Mouse (Mus musculus) heart, postnatal 25 days (tissue): Measurements from ENCODE around the gene Hist1h2br. TPM values are rescaled to one million over a fixed set of nuclear protein-coding genes. Genes with fewer than 3 reads are reported as not detected.
"Not testable (repeated sequence)": the region's sequence is repeated elsewhere in the genome, so short reads cannot be mapped to it uniquely, and the experiment has no call there.

ENCODE experiments used
- DNase-seq: peaks from one replicate; pipeline ENCODE4 v3.0.0; 2022; ENCODE audit warnings: low spot score
- intact Hi-C: fragments of 180-260 bp; cut with DNase I; formaldehyde crosslinking; loops from one replicate; pipeline ENCODE4 v1.15.1; 2025
- total RNA-seq, 2 experiments: library from RNA; stranded (reverse); gene quantifications; 2 replicates each; pipeline ENCODE4 v1.2.3; 2021

Hist1h2br gene
- 10 to 100 TPM; 35.6 to 36.4 TPM for total RNA-seq

DNA sequence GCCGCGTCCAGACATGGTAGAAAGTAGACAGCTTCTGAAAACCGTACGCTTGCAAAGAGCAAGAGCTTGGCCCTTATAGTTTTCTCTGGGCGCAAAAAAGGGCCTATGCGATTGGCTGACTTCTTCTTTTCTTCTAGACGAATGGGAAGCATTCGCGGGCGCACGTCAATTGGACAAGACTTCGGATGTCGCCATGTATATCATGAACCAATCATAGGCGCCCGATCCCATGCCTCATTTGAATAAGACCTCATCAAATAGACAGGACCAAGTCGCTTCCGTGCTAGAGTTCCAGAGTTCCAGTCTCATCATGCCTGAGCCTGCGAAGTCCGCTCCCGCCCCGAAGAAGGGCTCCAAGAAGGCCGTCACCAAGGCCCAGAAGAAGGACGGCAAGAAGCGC, at the start of gene Hist1h2br, which contains the start of gene Hist1h2ap:
Gene Hist1h2br, plus strand, starts transcription at position 283 of the 400 bp plus-strand sequence.
Gene Hist1h2ap, minus strand, starts transcription at position 47 of the 400 bp plus-strand sequence.
- intact Hi-C loops, result loop anchor here (10.0 kb wide), 1 partner anchor 119 kb away; the partner anchor contains the start of genes Hist1h2ai, Hist1h2bl and Hist1h3h
- not testable (repeated sequence) for DNase-seq

DNA sequence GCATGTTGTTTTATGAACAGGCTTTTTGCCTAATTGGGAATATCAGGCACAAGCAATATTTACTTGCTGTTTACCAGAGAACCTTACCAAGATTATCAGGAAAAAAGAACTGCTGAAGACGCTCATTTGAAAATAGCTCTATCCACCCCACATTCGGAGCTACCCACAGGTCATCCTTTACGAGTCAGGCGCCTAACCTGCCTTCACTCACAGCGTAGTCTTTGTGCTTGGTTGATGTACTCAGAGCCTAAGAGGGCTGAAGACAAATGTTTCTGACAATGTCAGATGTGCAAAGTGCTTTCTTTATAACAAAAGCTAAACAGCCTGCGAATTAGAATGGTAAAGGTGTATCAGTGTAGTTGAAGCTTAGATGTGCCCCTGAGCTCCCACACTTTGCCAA, 49.2 kb upstream of the Hist1h2br start:
- DNase-seq, result no peak
- intact Hi-C loops, result no loop called here

DNA sequence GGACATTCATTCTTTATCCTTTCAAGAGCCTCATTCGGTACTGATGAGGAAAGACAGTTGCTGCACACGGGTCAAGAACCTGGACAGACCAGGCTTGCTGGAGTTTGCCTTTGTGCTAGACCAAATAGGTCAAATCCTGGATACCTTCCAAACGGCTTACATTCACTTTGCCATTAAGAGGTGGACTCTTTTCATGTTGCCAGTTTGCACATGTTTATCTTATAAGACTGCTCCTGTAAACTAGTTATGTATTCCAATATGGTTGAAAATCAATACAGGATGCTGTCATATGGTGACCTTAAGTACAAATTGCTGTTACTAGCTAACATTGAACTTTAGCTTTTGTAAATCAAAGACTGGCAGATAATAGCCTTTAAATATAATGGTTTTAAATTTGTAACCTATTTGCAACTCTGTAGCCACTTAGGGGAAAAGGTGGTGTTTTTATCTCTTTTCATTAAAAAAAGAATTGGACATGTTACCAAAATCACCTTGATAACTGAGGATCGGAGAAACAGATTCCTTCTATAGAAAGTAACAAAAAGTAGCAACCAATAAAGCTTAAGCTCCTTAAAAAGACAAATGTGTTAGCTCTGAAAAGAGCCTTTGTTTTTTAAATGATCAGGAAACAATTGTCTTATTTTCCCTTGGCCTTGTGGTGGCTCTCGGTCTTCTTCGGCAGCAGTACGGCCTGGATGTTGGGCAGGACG, 47.2 kb upstream of the Hist1h2br start:
- intact Hi-C loops, result no loop called here
- DNase-seq, result no peak

DNA sequence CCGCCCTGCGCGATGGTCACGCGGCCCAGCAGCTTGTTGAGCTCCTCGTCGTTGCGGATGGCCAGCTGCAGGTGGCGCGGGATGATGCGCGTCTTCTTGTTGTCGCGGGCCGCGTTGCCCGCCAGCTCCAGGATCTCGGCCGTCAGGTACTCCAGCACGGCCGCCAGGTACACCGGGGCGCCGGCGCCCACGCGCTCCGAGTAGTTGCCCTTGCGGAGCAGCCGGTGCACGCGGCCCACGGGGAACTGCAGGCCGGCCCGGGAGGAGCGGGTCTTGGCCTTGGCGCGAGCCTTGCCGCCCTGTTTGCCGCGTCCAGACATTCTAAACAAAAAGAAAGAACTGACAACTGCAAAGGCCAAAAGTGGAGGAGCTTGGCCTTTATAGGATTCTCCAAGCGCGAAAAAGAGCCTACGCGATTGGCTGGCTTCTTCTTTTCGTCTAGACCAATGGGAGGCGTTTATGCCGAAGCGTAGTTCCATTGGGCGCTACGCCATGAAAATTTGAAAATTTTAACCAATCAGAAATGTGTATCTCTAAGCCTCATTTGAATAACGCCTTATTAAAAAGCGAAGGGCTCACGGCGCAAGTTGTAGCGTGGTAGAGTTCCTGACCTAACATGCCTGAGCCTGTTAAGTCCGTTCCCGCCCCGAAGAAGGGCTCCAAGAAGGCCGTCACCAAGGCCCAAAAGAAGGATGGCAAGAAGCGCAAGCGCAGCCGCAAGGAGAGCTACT, 46.5 kb upstream of the Hist1h2br start, which contains the start of the genes Hist1h2an and Hist1h2bp:
Gene Hist1h2an, minus strand, starts transcription at position 320 of the 731 bp plus-strand sequence.
Gene Hist1h2bp, plus strand, starts transcription at position 563 of the 731 bp plus-strand sequence.
- DNase-seq, result peak; percentile 81
- intact Hi-C loops, result not testable (repeated sequence)

DNA sequence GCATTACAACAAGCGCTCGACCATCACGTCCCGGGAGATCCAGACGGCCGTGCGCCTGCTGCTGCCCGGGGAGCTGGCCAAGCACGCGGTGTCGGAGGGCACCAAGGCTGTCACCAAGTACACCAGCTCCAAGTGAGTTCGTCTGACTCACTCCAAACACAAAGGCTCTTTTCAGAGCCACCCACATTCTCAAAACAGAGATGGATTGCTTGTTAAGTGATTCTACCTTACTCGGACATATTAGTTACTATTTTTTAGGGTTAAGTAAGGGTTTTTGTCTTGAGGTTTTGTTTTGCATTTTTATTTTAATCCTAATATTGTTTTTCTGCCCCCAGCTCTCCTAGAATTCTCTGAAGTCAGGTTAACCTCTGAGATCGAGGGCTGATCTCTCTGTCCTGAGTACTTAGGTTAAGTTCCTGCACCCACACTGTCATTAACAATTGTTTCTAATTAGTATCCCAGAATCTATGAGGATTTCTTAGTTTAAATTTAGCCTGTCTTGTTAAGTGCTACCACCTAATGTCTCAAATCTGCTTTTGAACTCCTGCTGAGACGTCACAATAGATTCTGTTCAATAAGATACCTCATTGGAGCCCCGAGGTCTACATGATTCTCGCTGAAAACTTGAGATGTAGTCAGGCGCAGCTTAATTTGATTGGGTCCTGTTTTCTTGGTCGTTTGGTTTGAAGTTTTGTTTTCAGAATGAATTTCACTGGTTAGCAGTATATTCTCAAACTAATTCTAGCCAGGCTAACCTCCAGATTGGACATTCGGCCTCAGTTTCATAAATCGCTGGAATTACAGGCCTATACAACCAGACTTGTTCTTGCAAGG, 45.6 kb upstream of the Hist1h2br start:
- DNase-seq, result no peak
- intact Hi-C loops, result no loop called here

DNA sequence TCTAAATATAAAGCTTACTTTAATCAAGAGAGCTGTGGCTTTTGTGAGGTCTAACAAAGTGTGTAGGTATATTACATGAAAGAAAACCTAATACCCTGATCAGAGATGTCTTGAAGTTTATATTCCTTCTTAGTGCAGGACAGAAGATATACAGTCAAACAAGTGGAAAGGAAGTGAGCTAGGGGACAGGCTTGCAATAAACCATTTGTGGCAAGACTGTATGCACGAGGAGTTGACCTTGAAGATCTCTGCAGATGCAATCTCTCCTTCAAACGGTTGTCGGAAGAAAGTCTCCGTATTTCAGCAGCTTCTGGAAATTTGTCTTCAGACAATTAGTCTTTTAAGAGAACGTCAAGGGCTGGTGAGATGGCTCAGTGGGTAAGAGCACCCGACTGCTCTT, 43.6 kb upstream of the Hist1h2br start:
- intact Hi-C loops, result no loop called here
- no peak for DNase-seq

DNA sequence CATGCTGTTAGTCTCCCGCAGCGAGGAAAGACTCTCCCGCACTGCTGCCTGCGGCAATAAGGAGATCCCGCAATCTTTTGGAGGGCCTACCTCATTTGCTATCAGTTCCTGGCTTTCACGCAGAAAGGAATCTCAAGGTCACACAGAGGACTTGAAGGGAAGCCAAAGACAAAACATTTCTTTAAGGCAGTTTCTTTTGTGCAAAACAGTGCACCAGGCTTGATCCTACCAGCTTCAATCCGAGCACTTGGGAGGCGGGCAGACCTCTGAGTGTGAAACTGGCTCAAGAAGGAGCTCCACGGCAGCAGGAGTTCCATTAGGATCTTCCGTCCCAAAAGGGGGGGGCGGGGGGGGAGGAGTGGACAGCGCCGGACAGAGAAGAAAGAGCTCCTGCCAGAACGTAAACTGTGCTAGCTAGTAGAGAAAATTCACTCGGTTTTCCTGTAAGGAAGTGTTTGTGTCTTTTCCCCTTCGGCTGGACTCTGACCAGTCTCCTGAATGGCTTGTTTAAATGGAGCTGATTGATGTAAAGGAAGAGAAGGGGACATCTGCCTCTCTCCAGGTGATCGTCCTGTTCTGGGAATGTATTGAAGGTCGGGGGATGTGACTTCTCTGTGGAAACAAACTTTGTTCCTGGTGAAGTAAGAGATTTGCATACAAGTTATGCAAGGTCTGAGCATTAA, 42.8 kb upstream of the Hist1h2br start:
- DNase-seq, result no peak
- intact Hi-C loops, result no loop called here

DNA sequence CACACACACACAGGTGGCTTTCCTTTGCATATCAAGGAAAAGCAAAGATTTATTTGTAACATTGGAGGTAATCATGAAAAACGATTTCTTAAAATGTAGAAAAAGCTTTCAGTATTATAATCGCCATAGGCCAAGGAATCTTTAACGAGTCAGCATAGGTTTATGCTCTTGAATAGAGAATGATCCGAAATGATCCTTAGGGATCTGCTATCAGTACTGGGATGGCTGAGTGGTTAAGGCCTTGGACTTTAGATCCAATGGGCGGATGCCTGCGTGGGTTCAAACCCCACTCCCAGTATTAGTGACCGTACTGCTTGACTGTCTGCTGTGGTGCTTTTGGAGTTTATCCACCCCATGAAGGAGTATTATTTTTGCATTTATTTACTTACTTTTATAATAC, 38.0 kb upstream of the Hist1h2br start:
- intact Hi-C loops, result no loop called here
- DNase-seq, result no peak

DNA sequence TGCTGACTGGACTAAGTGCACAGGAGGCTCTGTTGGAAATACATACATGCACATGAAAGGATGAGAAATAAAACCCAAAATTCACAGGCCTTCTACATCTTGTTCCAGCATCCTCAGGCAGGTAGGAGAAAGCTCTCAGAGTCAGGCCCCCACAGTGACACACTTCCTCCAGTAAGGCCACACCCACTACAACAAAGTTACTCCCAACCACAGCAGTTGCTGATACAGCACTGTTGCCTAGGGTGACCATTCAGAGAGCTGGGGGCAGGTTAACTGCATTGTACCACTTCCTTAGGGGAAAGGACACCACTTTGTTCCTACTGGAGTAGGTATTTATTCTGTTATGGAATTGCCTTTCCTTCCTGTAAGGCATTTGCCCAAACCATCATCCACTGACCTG, 36.4 kb upstream of the Hist1h2br start:
- DNase-seq, intact Hi-C loops: not testable (repeated sequence)

DNA sequence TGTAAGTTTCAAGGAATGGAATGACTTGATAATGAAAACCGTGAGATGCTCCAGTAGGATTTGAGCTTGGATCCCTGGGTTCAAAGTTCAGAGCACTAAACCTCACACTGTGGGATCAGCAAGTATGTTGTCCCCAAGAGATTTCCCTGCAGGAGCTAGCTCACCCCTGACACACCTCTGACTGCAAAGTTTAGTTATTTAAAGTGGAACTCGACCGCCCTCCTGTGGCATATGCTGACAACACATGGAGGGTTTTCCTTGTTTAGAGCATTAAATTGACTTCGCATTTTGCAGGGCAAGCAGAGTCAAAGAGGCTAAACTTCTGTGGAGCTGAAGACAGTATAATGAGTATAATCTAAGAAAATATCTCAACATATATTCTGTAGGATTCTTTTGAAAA, 30.5 kb upstream of the Hist1h2br start:
- intact Hi-C loops, result not testable (repeated sequence)

DNA sequence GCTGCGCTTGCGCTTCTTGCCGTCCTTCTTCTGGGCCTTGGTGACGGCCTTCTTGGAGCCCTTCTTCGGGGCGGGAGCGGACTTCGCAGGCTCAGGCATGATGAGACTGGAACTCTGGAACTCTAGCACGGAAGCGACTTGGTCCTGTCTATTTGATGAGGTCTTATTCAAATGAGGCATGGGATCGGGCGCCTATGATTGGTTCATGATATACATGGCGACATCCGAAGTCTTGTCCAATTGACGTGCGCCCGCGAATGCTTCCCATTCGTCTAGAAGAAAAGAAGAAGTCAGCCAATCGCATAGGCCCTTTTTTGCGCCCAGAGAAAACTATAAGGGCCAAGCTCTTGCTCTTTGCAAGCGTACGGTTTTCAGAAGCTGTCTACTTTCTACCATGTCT, 23.5 kb upstream of the Hist1h2br start, which contains the start of the genes Hist1h2bq and Hist1h2ao:
Gene Hist1h2bq, minus strand, starts transcription at position 125 of the 400 bp plus-strand sequence.
Gene Hist1h2ao, plus strand, starts transcription at position 393 of the 400 bp plus-strand sequence.
- intact Hi-C loops, DNase-seq: not testable (repeated sequence)

More for the DNA sequence above, 30.5 kb upstream of the Hist1h2br start:
- DNase-seq, result not testable (repeated sequence)

DNA sequence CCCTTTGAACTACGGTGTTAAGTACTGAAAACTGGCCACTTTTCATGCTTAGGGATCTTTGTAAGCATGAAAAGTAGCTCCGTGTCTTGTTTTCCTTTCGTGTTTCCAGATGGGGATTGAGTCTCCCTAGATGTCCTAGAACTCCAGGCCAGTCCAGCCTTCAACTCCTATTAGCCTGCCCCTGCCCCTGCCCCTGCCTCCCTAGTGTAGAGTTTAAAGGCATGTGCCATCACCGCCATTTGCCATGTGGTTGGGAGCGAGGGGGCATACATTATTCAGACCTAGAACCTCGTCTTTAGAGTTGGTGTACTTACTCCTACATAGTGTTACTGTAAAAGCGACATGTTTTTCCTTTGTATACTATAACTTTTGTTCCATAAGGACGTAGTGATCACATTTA, 22.5 kb upstream of the Hist1h2br start:
- intact Hi-C loops, DNase-seq: not testable (repeated sequence)

DNA sequence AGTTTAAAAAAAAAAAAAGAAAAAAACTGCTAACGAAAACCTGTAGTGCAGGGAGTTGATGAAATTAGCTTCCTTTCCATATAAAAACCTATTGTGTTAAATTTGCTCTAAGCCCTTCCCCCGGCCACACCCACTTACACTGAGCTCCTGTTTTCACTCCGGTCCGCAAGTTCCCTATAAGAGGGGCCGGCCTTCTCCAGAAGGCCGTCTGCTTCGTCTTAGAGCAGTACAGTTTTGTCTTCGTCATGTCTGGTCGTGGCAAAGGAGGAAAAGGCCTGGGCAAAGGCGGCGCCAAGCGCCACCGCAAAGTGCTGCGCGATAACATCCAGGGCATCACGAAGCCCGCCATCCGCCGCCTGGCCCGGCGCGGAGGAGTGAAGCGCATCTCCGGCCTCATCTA, 22.0 kb upstream of the Hist1h2br start, which contains the start of gene Hist1h4m:
Gene Hist1h4m, plus strand, starts transcription at position 208 of the 400 bp plus-strand sequence.
- DNase-seq, result peak; percentile 16
- intact Hi-C loops, result not testable (repeated sequence)

DNA sequence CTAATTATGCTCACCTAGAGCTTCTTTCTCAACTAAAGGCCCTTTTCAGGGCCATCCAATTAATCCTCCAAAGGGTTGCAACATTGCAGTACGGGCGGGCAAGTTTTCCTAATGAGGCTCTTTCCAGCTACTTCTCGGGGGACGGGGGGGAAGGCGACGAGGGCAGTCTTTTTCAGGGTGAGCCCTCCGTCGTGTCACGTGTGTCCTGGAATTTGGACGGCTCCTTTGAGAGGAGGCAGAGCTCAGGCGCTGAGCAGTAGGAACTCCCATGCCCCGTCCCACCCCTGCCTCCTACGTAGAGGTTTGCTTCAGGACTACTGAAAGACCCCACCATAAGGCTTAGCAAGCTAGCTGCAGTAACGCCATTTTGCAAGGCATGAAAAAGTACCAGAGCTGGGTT, 21.5 kb upstream of the Hist1h2br start:
- DNase-seq, intact Hi-C loops: not testable (repeated sequence)

DNA sequence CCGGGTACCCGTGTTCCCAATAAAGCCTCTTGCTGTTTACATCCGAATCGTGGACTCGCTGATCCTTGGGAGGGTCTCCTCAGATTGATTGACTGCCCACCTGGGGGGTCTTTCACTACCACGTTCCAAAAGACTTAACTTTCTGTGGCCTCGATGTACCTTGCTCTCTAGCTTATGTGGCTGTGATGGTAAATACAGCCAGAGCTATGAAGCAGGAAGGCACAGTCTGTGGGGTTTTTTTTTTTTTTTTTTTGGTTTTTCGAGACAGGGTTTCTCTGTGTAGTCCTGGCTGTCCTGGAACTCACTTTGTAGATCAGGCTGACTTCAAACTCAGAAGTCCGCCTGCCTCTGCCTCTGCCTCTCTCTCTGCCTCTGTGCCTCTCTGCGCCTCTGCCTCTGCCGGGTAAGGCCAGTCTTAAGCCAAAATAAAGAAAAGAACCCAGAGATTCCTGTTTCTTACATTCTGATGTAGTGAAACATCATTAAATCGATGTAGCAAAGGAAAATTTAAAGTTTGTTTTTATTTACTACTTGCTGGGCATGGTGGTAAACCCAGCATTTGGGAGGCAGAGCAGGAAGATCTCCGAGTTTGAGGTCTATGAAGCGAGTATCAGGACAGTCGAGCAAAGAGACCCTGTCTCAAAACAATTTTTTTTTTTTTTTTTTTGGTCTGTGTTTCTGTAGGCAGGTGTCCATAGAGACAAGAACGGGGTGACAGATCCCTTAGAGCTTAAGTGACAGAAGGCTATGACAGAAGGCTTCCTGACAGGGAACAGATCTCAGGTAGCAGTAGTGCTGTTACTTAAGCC, 13.3 kb upstream of the Hist1h2br start:
- not testable (repeated sequence) for DNase-seq
- intact Hi-C loops, result loop anchor here (10.0 kb wide), 2 partner anchors 225 to 1865 kb away; partner anchors contain the start of genes Hist1h2ac, Hist1h2ag, Hist1h2bc and Hist1h2bj

DNA sequence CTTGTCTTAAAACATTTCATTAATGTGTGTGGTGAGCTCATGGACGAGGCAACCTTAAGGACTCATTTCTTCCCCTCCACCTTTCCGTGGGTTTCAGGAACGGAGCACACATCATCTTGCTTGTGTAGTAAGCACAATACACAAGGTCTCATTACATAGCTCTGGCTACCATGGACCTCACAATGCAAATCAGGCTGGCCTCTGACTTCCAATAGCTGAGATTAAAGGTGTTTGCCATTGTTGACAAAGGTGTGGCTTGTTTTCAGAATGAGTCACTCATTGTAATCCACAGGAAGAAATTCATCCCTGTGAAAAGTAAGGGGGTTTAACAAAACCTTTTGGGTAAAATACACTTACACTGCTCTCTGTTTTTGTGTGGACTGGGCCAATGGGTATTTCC, 5.0 kb upstream of the Hist1h2br start:
- intact Hi-C loops, result loop anchor here (10.0 kb wide), 2 partner anchors 216 to 1856 kb away; partner anchors contain the start of genes Hist1h2ac, Hist1h2ag, Hist1h2bc and Hist1h2bj
- DNase-seq, result no peak

DNA sequence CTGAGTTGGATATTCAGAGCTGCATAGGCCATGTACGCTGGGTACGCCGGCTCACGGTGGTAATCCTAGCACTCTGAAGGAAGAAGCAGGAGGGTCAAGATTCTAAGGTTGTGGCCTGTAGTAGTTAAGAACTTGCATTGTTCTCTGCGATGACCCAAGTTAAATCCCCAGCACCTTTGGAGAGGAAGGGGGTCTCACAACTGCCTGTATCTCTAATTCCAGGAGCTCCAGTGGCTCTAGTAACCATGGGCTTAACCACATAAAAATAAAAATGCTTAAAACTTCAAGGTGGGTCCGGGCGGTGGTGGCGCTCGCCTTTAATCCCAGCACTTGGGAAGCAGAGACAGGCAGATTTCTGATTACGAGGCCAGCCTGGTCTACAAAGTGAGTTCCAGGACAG, 3.2 kb upstream of the Hist1h2br start:
- intact Hi-C loops, result loop anchor here (10.0 kb wide), 1 partner anchor 116 kb away; the partner anchor contains the start of genes Hist1h2ai, Hist1h2bl and Hist1h3h
- no peak for DNase-seq
